Mouse (Mus musculus) right cerebral cortex, adult 18-20 months (tissue): ENCODE results near the gene Wrap53.

ENCODE experiments used
- DNase-seq: peaks from one replicate; pipeline ENCODE4 v3.0.0; 2022; ENCODE audit warnings: mixed read lengths

The Wrap53 gene

GRCm38 (mm10) chr11:69600098-69600497 lies 20.0 kb upstream of the Wrap53 start:
- DNase-seq: peak; percentile 72

- no peak for DNase-seq
These were observed 19.4 kb upstream of the Wrap53 start for GRCm38 (mm10) chr11:69599436-69599835.

GRCm38 (mm10) chr11:69594853-69595252 lies 14.8 kb upstream of the Wrap53 start:
- DNase-seq: no peak

- DNase-seq: no peak
These were observed 12.7 kb upstream of the Wrap53 start for GRCm38 (mm10) chr11:69592799-69593198.

- DNase-seq: peak; percentile 69
These were observed 12.0 kb upstream of the Wrap53 start for GRCm38 (mm10) chr11:69591899-69592637.

- DNase-seq: no peak
These were observed 11.4 kb upstream of the Wrap53 start for GRCm38 (mm10) chr11:69591424-69591823.

- DNase-seq: no peak
These were observed 10.6 kb upstream of the Wrap53 start for GRCm38 (mm10) chr11:69590622-69591021.

GRCm38 (mm10) chr11:69589207-69589834 lies 9.3 kb upstream of the Wrap53 start:
- DNase-seq: no peak

GRCm38 (mm10) chr11:69585718-69586325 lies 5.8 kb upstream of the Wrap53 start:
- DNase-seq: no peak

- no peak for DNase-seq
These were observed 4.9 kb upstream of the Wrap53 start for GRCm38 (mm10) chr11:69584937-69585336.

- no peak for DNase-seq
These were observed 4.0 kb upstream of the Wrap53 start for GRCm38 (mm10) chr11:69584008-69584407.

GRCm38 (mm10) chr11:69582230-69582805 lies 2.3 kb upstream of the Wrap53 start:
- no peak for DNase-seq

- DNase-seq: no peak
These were observed 1.8 kb upstream of the Wrap53 start for GRCm38 (mm10) chr11:69581814-69582213.

GRCm38 (mm10) chr11:69581147-69581688 lies 1.2 kb upstream of the Wrap53 start:
- DNase-seq: peak; percentile 95

GRCm38 (mm10) chr11:69580572-69581146 lies 604 bp upstream of the Wrap53 start:
- DNase-seq: no peak

- peak; percentile 97 for DNase-seq
These were observed 682 bp downstream of the Wrap53 start for GRCm38 (mm10) chr11:69579128-69580017.

GRCm38 (mm10) chr11:69578301-69578700 lies 1.8 kb downstream of the Wrap53 start:
- no peak for DNase-seq

GRCm38 (mm10) chr11:69576307-69576706 lies 3.7 kb downstream of the Wrap53 start:
- DNase-seq: no peak

- DNase-seq: no peak
These were observed 4.8 kb downstream of the Wrap53 start for GRCm38 (mm10) chr11:69575220-69575619.

GRCm38 (mm10) chr11:69565131-69565530 lies 14.9 kb downstream of the Wrap53 start:
- DNase-seq: no peak

GRCm38 (mm10) chr11:69564391-69564790 lies 15.7 kb downstream of the Wrap53 start:
- no peak for DNase-seq

- no peak for DNase-seq
These were observed 16.7 kb downstream of the Wrap53 start for GRCm38 (mm10) chr11:69563373-69563772.
